Mouse (Mus musculus) hindbrain, embryonic 12.5 days (tissue): ENCODE measurements at regions not wholly inside any gene's neighbourhood (a gene's known extent, or its start where the extent isn't known, plus 50 kb on each side); places are given as distances from the start of the nearest gene placed in this dataset.
"Not testable (repeated sequence)": the region's sequence is repeated elsewhere in the genome, so short reads cannot be mapped to it uniquely, and the experiment has no call there.

ENCODE experiments used
- ATAC-seq: fragments of 200-750 bp; cut with Nextera tagmentation; 2 replicates; pipeline ENCODE4 v1.8.0; 2017; ENCODE audit warnings: moderate TSS enrichment; ENCODE audit not compliant: low FRiP score
- H3K27ac ChIP-seq: fragments of 300-500 bp; sonication (generic); 2 replicates; pipeline ENCODE4 v1.5.1; 2016; ENCODE audit warnings: mild to moderate bottlenecking
- H3K27me3 ChIP-seq: fragments of 300-500 bp; sonication (generic); 2 replicates; pipeline ENCODE4 v1.6.1; 2016; ENCODE audit warnings: mild to moderate bottlenecking
- H3K36me3 ChIP-seq: fragments of 300-500 bp; sonication (generic); 2 replicates; pipeline ENCODE4 v1.6.1; 2016; ENCODE audit warnings: mild to moderate bottlenecking
- H3K4me1 ChIP-seq: fragments of 300-500 bp; sonication (generic); 2 replicates; pipeline ENCODE4 v1.6.1; 2016
- H3K4me2 ChIP-seq: fragments of 300-500 bp; sonication (generic); replicated peaks from 2 replicates; pipeline ENCODE4 v1.6.1; 2016; ENCODE audit warnings: mild to moderate bottlenecking
- H3K4me3 ChIP-seq: fragments of 300-500 bp; sonication (generic); 2 replicates; pipeline ENCODE4 v1.5.1; 2016; ENCODE audit warnings: mild to moderate bottlenecking
- H3K9ac ChIP-seq: fragments of 300-500 bp; sonication (generic); 2 replicates; pipeline ENCODE4 v1.6.1; 2016; ENCODE audit warnings: mild to moderate bottlenecking, moderate library complexity
- H3K9me3 ChIP-seq: fragments of 300-500 bp; sonication (generic); replicated peaks from 2 replicates; pipeline ENCODE4 v1.6.1; 2016; ENCODE audit warnings: mild to moderate bottlenecking
- WGBS: fragments of 180-500 bp; shearing (Covaris S2); methylation state at CpG from one replicate; pipeline ENCODE4 v1.1.7; 2016; 5-methylcytosine and 5-hydroxymethylcytosine counted together

DNA sequence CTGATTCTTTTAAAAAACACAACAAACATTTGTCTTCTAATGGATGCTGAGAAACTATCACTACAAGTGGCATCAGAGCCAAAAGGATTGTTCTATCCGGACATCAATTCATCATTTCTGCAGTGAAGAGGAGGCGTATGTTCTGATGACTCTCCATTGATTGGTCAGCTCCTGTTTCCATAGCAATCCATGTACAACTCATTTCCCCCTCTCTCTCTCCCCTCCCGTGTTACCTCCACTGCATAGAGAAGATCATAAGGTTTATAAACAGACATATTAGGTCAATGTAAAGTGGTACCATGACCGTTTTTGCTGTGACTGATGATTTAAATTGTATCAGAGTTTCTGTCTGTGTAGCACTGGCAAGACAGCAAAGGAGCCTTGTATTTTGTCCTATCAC is 76.2 kb upstream of the Gap43 start:
- Histone ChIP-seq H3K4me1 (0 out of 2 replicates have a peak, but pooled peaks cover 3% of the 10 kb centered on the region), H3K9ac (no peak overlapping the region), H3K36me3 (no peaks in the 10 kb centered on the region), H3K4me2 (no peak overlapping the region), H3K27ac (no peak overlapping the region), H3K4me3 (no peak overlapping the region), H3K27me3 (no peaks in the 10 kb centered on the region), H3K9me3 (no peaks in the 10 kb centered on the region)
- ATAC-seq, result no peak
- 73% methylated on average over 4 of the region's 4 CpGs for WGBS

DNA sequence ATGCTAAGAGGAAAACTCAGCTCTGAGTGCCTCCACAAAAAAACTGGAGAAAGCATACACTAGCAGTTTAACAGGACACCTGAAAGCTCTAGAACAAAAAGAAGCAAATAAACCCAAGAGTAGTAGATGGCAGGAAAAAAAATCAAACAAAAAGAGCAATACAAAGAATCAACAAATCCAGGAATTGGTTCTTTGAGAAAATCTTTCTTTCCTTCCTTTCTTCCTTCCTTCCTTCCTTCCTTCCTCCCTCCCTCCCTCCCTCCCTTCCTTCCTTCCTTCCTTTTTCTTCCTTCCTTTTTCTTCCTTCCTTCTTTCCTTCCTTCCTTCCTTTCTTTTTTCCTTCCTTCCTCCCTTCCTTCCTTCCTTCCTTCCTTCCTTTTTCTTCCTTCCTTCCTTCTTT is 71.6 kb upstream of the Gap43 start:
- H3K4me2 ChIP-seq, H3K4me3 ChIP-seq, H3K27me3 ChIP-seq, H3K27ac ChIP-seq, ATAC-seq, H3K9ac ChIP-seq, H3K36me3 ChIP-seq, H3K4me1 ChIP-seq, H3K9me3 ChIP-seq: not testable (repeated sequence)

DNA sequence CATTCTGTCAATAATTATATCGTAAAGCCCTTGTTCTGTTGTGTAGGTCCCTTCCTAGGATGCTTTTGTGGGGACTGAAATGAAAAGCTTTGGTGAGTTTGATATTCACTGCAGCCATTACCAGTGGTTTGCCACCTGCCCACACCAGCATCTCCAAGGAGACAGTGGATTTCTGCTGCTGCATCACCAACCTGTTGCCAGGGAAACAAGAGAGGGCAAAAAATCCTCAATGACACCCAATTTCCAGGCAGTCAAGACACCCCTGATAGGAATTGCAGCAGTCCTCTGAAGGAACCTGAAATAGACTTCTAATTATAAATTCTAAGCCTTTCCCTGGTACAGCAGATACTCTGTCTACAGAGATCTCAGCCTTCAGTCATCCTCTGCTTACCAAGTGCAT is 56.1 kb upstream of the Gap43 start:
- WGBS, result 48% methylated on average over 1 of the region's 1 CpGs
- H3K4me1 ChIP-seq, result no peaks in the 10 kb centered on the region
- no peaks in the 10 kb centered on the region for H3K9me3 ChIP-seq
- H3K4me3 ChIP-seq, result no peak overlapping the region
- no peaks in the 10 kb centered on the region for H3K36me3 ChIP-seq
- H3K9ac ChIP-seq, result no peak overlapping the region
- H3K27ac ChIP-seq, result no peak overlapping the region
- H3K27me3 ChIP-seq, result no peaks in the 10 kb centered on the region
- ATAC-seq, result no peak
- no peak overlapping the region for H3K4me2 ChIP-seq
